Mouse (Mus musculus) MEL (cell line): ENCODE results near the gene Gm20388. TPM values are rescaled to one million over a fixed set of nuclear protein-coding genes. Genes with fewer than 3 reads are reported as not detected.

Experiments
- DNase-seq: peaks from one replicate; pipeline ENCODE4 v3.0.0; 2011; ENCODE audit warnings: low read depth, low spot score
- H3K27ac ChIP-seq: 2 replicates; pipeline ENCODE4 v1.5.1; 2012; ENCODE audit warnings: low read depth, mild to moderate bottlenecking, control low read depth, low read length, moderate library complexity; ENCODE audit not compliant: control insufficient read depth
- H3K27me3 ChIP-seq, 2 experiments: fragments of 150-350 bp in 1 of 2; sonication (generic) in 1 of 2; 2 replicates each; pipeline ENCODE4 v1.6.1; 2012; ENCODE audit warnings: low read length in 2 of 2, mild to moderate bottlenecking in 2 of 2, improper control_type of control experiment in 1 of 2, moderate library complexity in 1 of 2; ENCODE audit not compliant: insufficient read depth in 2 of 2, control insufficient read depth in 1 of 2
- H3K36me3 ChIP-seq, 2 experiments: 2 replicates each; pipeline ENCODE4 v1.6.1; 2012 to 2014; ENCODE audit warnings: low read length in 2 of 2, improper control_type of control experiment in 1 of 2, inconsistent platforms in 1 of 2, mild to moderate bottlenecking in 1 of 2; ENCODE audit not compliant: insufficient read depth in 2 of 2, control insufficient read depth in 1 of 2
- H3K4me1 ChIP-seq, 2 experiments: fragments of 150-350 bp in 1 of 2; sonication (generic) in 1 of 2; 2 replicates each; pipeline ENCODE4 v1.6.1; 2012; ENCODE audit warnings: low read length in 2 of 2, improper control_type of control experiment in 1 of 2, mild to moderate bottlenecking in 1 of 2; ENCODE audit not compliant: insufficient read depth in 2 of 2, control insufficient read depth in 1 of 2
- H3K4me3 ChIP-seq, 2 experiments: fragments of 150-350 bp in 1 of 2; sonication (generic) in 1 of 2; 2 replicates each; pipeline ENCODE4 v1.5.1; 2012; ENCODE audit warnings: low read depth in 2 of 2, low read length in 2 of 2, mild to moderate bottlenecking in 2 of 2, moderate library complexity in 2 of 2, control low read depth in 1 of 2, improper control_type of control experiment in 1 of 2; ENCODE audit not compliant: control insufficient read depth in 1 of 2, insufficient read depth in 1 of 2
- H3K79me2 ChIP-seq: 2 replicates; pipeline ENCODE4 v1.6.1; 2012; ENCODE audit warnings: mild to moderate bottlenecking, low read length, moderate library complexity; ENCODE audit not compliant: control insufficient read depth, poor library complexity, insufficient read depth
- H3K9ac ChIP-seq: 2 replicates; pipeline ENCODE4 v1.6.1; 2012; ENCODE audit warnings: low read depth, mild to moderate bottlenecking, control low read depth, low read length, moderate library complexity; ENCODE audit not compliant: control insufficient read depth, poor library complexity, severe bottlenecking
- H3K9me3 ChIP-seq: fragments of 150-350 bp; sonication (generic); replicated peaks from 2 replicates; pipeline ENCODE4 v1.6.1; 2012; ENCODE audit warnings: mild to moderate bottlenecking, low read length, improper control_type of control experiment, moderate library complexity; ENCODE audit not compliant: insufficient read depth
- BHLHE40 ChIP-seq: IDR thresholded peaks from 2 replicates; pipeline ENCODE4 v1.6.1; 2012; ENCODE audit warnings: low read depth, mild to moderate bottlenecking, inconsistent platforms, low read length, improper control_type of control experiment, borderline replicate concordance
- CHD1 ChIP-seq: IDR thresholded peaks from 2 replicates; pipeline ENCODE4 v1.6.1; 2012; ENCODE audit warnings: low read depth, mild to moderate bottlenecking, inconsistent platforms, low read length, improper control_type of control experiment
- CTCF ChIP-seq, 3 experiments: IDR thresholded peaks in 2 of 3; conservative IDR thresholded peaks in 1 of 3; 2 replicates each; pipeline ENCODE4 v1.5.1; 2011 to 2012; ENCODE audit warnings: low read length in 3 of 3, low read depth in 2 of 3, mild to moderate bottlenecking in 2 of 3, improper control_type of control experiment in 1 of 3, inconsistent platforms in 1 of 3, mixed read lengths in 1 of 3, moderate library complexity in 1 of 3; ENCODE audit not compliant: control insufficient read depth in 1 of 3, insufficient read depth in 1 of 3, poor library complexity in 1 of 3, severe bottlenecking in 1 of 3
- E2F4 ChIP-seq: IDR thresholded peaks from 2 replicates; pipeline ENCODE4 v1.6.1; 2011; ENCODE audit warnings: low read depth, low read length, improper control_type of control experiment, borderline replicate concordance
- ELF1 ChIP-seq: IDR thresholded peaks from 2 replicates; pipeline ENCODE4 v1.6.1; 2014; ENCODE audit warnings: low read depth, mild to moderate bottlenecking, inconsistent platforms, low read length, improper control_type of control experiment, moderate library complexity
- EP300 ChIP-seq, 2 experiments: IDR thresholded peaks; 2 replicates each; pipeline ENCODE4 v1.6.1; 2011; ENCODE audit warnings: improper control_type of control experiment in 2 of 2, low read length in 2 of 2, low read depth in 1 of 2, mild to moderate bottlenecking in 1 of 2
- ETS1 ChIP-seq: IDR thresholded peaks from 2 replicates; pipeline ENCODE4 v1.6.1; 2012; ENCODE audit warnings: low read depth, mild to moderate bottlenecking, inconsistent platforms, low read length, improper control_type of control experiment, moderate library complexity
- GABPA ChIP-seq: IDR thresholded peaks from 2 replicates; pipeline ENCODE4 v1.6.1; 2012; ENCODE audit warnings: low read depth, mild to moderate bottlenecking, inconsistent platforms, low read length, improper control_type of control experiment, moderate library complexity
- JUND ChIP-seq: IDR thresholded peaks from 2 replicates; pipeline ENCODE4 v1.6.1; 2011; ENCODE audit warnings: low read depth, mild to moderate bottlenecking, improper control_type of control experiment, low read length
- KAT2A ChIP-seq: conservative IDR thresholded peaks from 2 replicates; pipeline ENCODE4 v1.6.1; 2012; ENCODE audit warnings: low read depth, low read length, improper control_type of control experiment, inconsistent platforms
- MEF2A ChIP-seq: IDR thresholded peaks from 2 replicates; pipeline ENCODE4 v1.6.1; 2014; ENCODE audit warnings: low read depth, mild to moderate bottlenecking, inconsistent platforms, low read length, improper control_type of control experiment; ENCODE audit not compliant: poor library complexity, insufficient replicate concordance, severe bottlenecking; ENCODE audit errors: extremely low read depth
- NELFE ChIP-seq: IDR thresholded peaks from 2 replicates; pipeline ENCODE4 v1.6.1; 2011; ENCODE audit warnings: low read depth, low read length, improper control_type of control experiment
- POLR2AphosphoS2 ChIP-seq: IDR thresholded peaks from 2 replicates; pipeline ENCODE4 v1.6.1; 2011; ENCODE audit warnings: low read length, improper control_type of control experiment
- SMC3 ChIP-seq: IDR thresholded peaks from 2 replicates; pipeline ENCODE4 v1.6.1; 2011; ENCODE audit warnings: low read depth, low read length, improper control_type of control experiment
- TBP ChIP-seq: IDR thresholded peaks from 2 replicates; pipeline ENCODE4 v1.8.0; 2011; ENCODE audit warnings: low read depth, low read length, improper control_type of control experiment
- USF2 ChIP-seq, 2 experiments: IDR thresholded peaks; 2 replicates each; pipeline ENCODE4 v1.6.1; 2011 to 2012; ENCODE audit warnings: improper control_type of control experiment in 2 of 2, low read length in 2 of 2, borderline replicate concordance in 1 of 2, inconsistent platforms in 1 of 2, low read depth in 1 of 2, mild to moderate bottlenecking in 1 of 2; ENCODE audit not compliant: insufficient read depth in 1 of 2
- ZC3H11A ChIP-seq: IDR thresholded peaks from 2 replicates; pipeline ENCODE4 v1.6.1; 2012; ENCODE audit warnings: low read depth, mild to moderate bottlenecking, inconsistent platforms, low read length, improper control_type of control experiment
- ZKSCAN1 ChIP-seq: IDR thresholded peaks from 2 replicates; pipeline ENCODE4 v1.6.1; 2012; ENCODE audit warnings: low read depth, mild to moderate bottlenecking, inconsistent platforms, low read length, improper control_type of control experiment, moderate library complexity
- ZMIZ1 ChIP-seq: IDR thresholded peaks from 2 replicates; pipeline ENCODE4 v1.6.1; 2012; ENCODE audit warnings: low read depth, mild to moderate bottlenecking, inconsistent platforms, low read length, improper control_type of control experiment, moderate library complexity
- polyA plus RNA-seq, 2 experiments: library from polyadenylated mRNA; stranded (reverse) in 1 of 2; unstranded in 1 of 2; fragments of >175 nt in 1 of 2; fragments of >200 nt in 1 of 2; gene quantifications; 2 replicates each; pipeline versions ENCODE4 v1.2.1 to v1.2.4; 2012; ENCODE audit warnings: low replicate concordance in 2 of 2, low read depth in 1 of 2; ENCODE audit not compliant: insufficient read length in 2 of 2, insufficient read depth in 1 of 2, missing spikeins in 1 of 2
- total RNA-seq: library from RNA; depleted of rRNA; stranded (reverse); fragments of 300-350 nt; gene quantifications from 2 replicates; pipeline ENCODE4 v1.2.3, GENCODE M21; 2012

The Gm20388 gene
- total and polyA plus RNA-seq, 3 experiments: 11.1 to 17.8 TPM; not detected in 1

DNA sequence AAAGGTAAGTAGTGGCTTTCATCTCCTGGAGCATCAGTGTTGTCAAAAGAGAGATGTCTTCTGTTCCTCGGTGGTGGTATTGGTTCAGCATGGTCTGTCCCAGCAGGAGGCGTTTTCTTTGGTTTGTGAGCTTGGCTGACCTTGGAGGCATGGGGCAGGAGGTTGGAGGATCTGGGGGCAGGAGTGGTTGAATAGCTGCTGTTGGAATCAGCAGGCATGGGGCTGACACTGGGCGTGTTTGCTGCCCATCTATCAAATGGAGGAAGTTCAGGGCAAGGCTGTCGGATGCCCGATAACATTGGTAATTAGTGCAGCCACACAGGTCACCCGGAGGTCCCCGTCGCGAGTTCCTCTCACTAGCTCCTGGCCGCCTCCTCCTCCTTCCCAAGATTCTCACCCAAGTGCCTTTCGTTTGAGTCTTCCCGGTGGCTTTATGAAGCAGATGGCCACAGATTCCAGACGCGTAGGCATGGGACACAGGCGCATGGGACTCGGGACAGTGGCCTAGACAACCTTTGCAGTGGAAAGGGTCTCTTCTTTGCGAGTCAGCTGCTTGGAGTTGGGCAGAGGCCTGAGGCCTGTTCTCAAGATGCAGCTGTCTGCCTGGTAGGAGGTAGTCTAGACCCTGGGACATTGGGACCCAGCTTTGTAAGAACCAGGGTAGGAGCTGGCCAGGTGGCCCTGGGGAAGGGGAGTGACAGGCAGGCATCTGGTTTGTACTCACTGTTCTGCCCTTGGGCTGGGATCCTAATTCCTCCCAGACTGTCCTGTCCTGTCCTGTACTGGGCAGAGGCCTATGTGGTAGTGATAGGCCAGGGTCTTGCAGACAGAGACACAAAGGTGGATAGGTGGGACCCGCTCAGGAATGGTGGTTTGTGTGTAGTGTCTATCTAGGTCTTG, 320.3 kb downstream of the Gm20388 start:
- no peak overlapping the region for H3K4me3 ChIP-seq
- H3K9ac ChIP-seq: no peak overlapping the region
- no peaks in the 10 kb centered on the region for H3K4me1 ChIP-seq
- no peak for DNase-seq
- no peak overlapping the region for H3K27ac ChIP-seq
- H3K36me3 ChIP-seq: no peaks in the 10 kb centered on the region
- no peaks in the 10 kb centered on the region for H3K79me2 ChIP-seq
- no peaks in the 10 kb centered on the region for H3K27me3 ChIP-seq
- no peaks in the 10 kb centered on the region for H3K9me3 ChIP-seq
- no peak for TF ChIP-seq POLR2AphosphoS2
- TF ChIP-seq ZC3H11A: no peak
- TF ChIP-seq JUND: no peak
- TF ChIP-seq E2F4: no peak
- no peak for TF ChIP-seq GABPA
- no peak for TF ChIP-seq ZKSCAN1
- TF ChIP-seq ELF1: no peak
- TF ChIP-seq CHD1: no peak
- no peak for TF ChIP-seq CTCF (IDR thresholded peaks at IDR 0.05 in 2 of 3, conservative IDR thresholded peaks at IDR 0.05 in 1 of 3; ENCODE audit: control insufficient read depth in 1 of 3, insufficient read depth in 1 of 3, low read depth in 2 of 3, low read length in 3 of 3, poor library complexity in 1 of 3, severe bottlenecking in 1 of 3)
- TF ChIP-seq EP300 (IDR thresholded peaks at IDR 0.05; ENCODE audit: low read depth in 1 of 2, low read length in 2 of 2): no peak
- no peak for TF ChIP-seq KAT2A
- TF ChIP-seq ETS1: no peak
- no peak for TF ChIP-seq BHLHE40
- TF ChIP-seq NELFE: no peak
- no peak for TF ChIP-seq MEF2A
- TF ChIP-seq USF2 (IDR thresholded peaks at IDR 0.05; ENCODE audit: borderline replicate concordance in 1 of 2, insufficient read depth in 1 of 2, low read depth in 1 of 2, low read length in 2 of 2): no peak

DNA sequence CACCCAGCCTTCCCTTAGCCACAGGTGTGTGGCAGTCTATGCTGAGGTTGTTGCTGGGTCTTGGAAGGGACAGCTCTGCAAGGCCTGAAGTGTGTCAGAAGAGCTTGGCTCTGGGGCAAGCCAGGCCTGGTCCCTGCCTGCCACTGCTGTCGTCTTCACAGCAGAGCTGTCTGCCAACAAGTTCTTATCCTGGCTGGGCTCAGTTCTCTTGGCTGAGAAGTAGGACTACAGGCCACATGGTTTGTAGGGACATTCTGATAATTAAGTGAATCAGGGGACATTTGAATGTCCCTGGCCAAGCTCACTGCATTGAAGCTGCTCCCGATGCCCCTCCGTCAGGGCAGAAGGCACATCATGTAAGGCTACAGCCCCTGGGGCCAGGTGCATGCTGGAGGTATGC, 321.2 kb downstream of the Gm20388 start:
- H3K79me2 ChIP-seq: no peaks in the 10 kb centered on the region
- DNase-seq: no peak
- H3K27me3 ChIP-seq: no peaks in the 10 kb centered on the region
- no peak overlapping the region for H3K27ac ChIP-seq
- no peaks in the 10 kb centered on the region for H3K4me1 ChIP-seq
- no peaks in the 10 kb centered on the region for H3K36me3 ChIP-seq
- TF ChIP-seq ZMIZ1: no peak
- no peak for TF ChIP-seq SMC3
- no peak for TF ChIP-seq CTCF (IDR thresholded peaks at IDR 0.05 in 2 of 3, conservative IDR thresholded peaks at IDR 0.05 in 1 of 3; ENCODE audit: control insufficient read depth in 1 of 3, insufficient read depth in 1 of 3, low read depth in 2 of 3, low read length in 3 of 3, poor library complexity in 1 of 3, severe bottlenecking in 1 of 3)
- no peak for TF ChIP-seq TBP
- H3K9me3 ChIP-seq: no peaks in the 10 kb centered on the region
- H3K9ac ChIP-seq: no peak overlapping the region
- no peak overlapping the region for H3K4me3 ChIP-seq
